Mouse (Mus musculus) embryonic fibroblast, embryonic 13.5 days (primary cell): ENCODE data around the gene Cartpt.

Source experiments
- CTCF ChIP-seq: IDR thresholded peaks from 2 replicates; pipeline ENCODE4 v1.5.1; 2011; ENCODE audit warnings: mild to moderate bottlenecking, control low read depth, low read length, moderate library complexity, borderline replicate concordance; ENCODE audit not compliant: insufficient read depth
- POLR2A ChIP-seq: IDR thresholded peaks from 2 replicates; pipeline ENCODE4 v1.6.1; 2011; ENCODE audit warnings: low read depth, mild to moderate bottlenecking, control low read depth, low read length, moderate library complexity

DNA sequence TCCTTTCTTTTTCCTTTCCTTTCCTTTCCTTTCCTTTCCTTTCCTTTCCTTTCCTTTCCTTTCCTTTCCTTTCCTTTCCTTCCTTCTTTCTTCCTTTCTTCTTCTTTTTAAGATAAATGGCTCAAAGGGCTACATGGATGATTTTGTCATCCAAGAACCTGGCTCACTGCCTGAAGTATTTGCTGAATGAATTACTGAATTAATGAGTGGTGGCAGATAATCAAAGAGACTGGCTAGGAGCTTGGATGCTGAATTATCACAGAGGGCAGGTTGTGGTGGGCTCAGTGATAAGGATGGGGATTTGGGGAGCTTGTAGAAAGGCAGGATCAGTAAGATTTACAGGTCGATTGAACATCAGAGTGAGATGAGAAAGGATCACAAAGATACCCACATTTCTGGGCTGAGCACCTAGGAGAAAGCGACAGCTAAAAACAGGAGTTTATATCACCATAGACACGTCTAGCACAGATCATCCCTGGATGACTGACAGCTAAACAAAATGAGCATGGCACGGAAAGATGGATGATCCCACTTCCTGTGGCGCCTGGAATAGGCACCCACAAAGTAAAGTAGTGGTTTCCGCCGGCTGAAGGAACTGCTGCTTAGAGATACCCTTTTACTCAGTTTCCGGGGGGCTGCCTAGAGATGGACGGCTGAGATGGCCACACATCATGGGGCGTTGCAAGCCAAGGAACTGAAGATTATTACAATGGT is 37.9 kb upstream of the Cartpt start:
- TF ChIP-seq CTCF (no peak), POLR2A (no peak)
